Mouse (Mus musculus): ENCODE results near the gene Fut7.

The Fut7 gene

DNA sequence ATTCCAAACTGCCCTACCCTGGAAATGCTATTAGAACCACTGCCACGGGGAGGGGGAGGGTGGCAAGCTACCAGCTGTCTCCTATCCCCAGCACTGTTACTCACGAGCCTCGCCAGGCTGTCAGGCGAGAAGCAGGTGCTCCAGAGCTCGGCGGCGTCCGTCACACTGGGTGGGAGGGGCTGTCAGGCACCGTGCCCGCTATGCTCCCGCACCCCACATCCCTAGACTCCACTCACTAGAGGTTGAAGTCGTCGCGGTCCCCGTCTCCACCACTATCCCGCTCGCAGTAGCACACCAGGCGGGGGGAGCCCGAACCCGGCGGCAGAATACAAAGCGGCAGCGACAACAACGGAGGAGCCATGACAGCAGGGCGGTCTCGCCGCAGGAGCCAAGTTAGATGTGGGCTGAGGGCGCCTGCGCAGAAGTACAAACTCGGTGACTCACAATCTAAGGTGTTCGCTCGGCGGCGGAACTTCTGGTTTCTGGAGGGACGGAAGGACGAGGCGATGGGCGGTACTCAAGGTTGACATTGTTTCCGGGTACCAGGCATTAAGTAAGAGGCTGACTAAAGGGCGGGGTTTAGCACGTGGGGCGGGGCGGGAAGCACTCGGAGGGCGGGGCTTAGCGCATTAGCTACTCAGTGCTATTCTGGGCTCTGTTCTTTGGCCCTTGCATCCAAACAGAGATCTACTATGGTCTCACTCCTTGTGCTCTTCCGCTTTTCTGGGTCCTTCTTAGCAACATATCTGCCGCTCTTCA is 37.7 kb downstream of the Fut7 start, which contains the start of gene Paxx:
Paxx (minus strand) TSS at position 544 of the 759 bp plus-strand sequence.
- DNase-seq: peak; percentile 95

GRCm38 (mm10) chr2:25461407-25461806 is 38.3 kb downstream of the Fut7 start:
- no peak for DNase-seq

DNA sequence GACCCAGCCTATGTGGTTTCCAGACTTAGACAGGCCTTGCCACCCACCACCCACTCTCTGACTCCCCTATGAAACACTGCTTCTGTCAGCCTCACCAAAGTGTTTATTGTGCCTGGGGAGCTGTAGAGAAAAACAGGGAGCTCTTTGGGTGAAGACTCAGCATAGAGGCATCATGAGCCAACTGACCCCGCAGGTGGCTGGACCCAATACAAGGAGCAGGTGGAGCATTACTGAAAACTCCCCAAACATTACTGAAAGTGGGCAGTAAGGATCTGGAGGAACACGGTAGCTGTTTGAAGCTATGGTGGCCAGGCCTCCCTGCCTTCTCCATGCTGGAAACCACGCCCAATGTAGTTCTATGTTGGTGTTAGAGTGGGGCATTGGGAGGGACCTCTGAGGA is 40.6 kb downstream of the Fut7 start:
- no peak for DNase-seq

GRCm38 (mm10) chr2:25465256-25465655 is 42.2 kb downstream of the Fut7 start:
- DNase-seq: no peak

DNA sequence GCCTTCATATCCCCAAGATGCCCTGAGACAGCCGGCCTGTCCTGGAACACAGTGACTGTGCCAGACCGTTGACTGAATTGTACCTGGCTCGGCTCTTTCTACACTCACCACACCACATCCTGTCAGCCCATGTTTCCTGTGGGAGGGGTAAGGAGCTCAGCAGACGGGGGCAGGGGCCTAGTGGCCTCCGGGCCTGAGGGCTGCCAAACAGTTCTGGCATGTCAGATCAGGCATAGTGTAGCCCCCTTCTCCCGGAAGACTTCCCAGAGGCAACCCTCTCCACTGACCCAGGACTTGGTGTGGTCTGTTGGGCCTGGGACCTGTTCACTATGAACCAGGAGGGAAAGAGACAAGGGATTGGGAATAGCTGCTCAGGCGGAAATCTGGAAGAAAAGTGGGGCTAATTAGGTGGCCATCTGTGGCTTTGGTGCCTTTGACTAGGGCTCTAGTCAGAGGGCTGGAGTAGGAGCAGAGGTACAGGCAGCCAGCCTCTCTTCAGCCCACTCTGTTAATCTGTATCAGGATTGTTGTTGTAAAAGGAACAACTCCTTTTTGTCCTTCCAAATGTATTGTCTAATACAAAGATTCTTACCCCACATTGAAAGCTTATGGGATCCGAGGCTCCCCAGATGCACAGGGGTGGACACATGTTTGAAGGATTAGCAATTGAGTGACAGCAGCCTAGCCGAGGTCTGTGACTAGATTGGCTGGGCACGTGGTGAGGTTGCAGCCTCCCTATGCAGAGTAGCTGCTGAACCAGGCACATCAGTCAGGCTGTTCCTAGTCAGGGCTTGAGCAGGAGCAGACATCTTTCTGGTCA is 43.0 kb downstream of the Fut7 start:
- peak; percentile 87 for DNase-seq

DNA sequence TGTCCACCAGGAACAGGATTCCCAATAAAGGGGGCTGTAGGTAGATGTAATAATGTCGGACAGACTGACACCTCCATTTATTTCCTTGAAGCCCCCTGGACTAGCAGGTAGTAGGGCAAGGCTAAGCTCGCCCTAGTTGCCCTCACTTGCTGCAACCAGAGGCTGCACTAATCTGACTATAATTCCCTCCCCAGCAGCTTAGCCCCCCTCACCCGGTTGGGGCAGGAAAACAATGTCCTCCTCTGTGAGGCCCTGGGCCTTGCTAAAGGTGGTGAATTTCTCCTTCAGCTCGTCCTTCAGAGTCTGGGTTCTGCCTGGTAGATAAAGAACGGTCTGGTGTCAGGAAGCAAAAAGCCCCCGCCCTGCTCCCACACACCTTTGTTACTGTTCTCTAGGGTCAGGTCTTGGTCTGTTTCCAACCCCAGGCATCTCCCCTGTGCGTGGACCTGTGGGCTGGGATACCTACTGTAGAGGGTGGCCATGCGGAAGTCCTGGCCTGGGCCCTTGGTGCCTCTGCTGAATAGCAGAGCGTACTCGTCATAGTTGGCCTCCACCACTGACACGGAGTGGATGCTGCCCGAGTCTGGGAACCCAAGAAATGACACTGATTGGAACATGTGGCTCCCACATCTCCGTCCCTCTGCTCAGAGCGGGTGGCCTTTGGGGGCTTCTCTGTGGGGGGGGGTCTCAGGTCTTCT is 44.7 kb downstream of the Fut7 start:
- DNase-seq: no peak

DNA sequence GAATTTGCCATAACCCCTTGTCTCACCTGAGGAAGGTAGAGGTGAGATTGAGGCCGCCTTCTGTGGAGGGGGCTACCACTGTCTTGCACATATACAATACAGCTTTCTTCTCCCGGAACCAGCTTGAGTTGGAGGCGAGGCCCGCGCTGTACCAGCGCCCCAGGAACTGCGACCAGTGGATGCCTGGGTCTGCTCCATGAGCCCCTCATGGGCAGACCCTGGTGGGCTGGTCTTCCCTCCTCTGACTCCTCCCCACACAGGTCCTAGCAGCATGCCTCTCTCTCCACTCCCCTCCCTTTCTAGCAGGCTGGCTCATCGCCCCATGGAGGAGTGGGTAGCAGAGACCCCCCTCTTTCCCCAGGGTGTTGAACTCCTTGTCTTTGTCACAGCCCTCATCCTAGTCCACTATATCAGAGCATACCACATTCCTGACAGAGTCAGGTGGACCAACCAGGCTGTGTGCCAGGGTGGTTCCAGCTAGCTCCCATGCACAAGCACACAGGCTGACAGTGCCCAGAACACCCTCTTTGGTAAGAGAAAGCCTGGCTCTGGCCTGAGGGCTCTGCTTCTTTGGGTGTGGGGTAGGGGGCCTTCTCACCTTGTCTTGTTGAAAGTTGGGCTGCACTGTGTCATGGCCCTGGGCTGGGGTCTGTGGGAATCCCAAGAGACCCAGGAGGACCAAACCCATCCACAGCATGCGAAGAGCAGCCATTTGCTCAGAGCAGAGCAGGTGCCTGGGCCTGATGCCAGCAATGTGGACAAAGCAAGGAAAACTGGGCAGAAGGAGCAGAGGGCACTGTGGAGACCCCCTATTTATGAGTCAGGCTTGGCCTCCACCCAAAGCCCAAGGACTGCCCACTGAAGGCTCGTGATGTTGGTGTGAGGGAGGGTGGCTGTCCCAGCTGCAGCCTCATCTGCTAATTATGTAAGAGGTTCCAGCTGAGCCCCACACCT is 46.2 kb downstream of the Fut7 start:
- DNase-seq: no peak

DNA sequence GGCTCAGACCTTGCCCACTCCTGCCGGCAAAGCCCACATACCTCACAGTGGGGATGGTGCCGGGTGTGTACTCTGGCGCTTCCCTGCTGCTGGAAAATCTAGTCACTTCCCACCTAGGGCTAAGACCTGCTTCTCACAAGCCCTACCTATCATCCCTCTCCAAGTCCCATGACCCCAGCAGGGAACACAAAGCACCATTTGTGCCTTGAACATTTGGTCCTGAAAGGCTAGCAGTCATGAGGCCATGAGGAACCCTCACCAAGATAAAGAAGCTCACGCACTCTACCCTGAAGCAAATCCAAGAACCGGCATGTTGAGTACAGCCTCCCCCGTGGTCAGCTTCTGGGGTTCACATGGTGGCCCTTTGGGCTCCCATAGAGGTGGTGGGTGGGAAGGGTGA is 46.9 kb downstream of the Fut7 start, which contains the start of gene Ptgds:
Ptgds (minus strand) TSS at position 78 of the 400 bp plus-strand sequence.
- DNase-seq: no peak

- DNase-seq: no peak
Measured at GRCm38 (mm10) chr2:25472550-25472949, 49.5 kb downstream of the Fut7 start.

All from thymus, postnatal 14 days (tissue).